Mouse (Mus musculus): Measurements from ENCODE around the gene Fign. TPM values are rescaled to one million over a fixed set of nuclear protein-coding genes. Genes with fewer than 3 reads are reported as not detected.

The Fign gene
- total RNA-seq (2014; rRNA removed) (2.1 and 3.5 TPM in 2 replicates), polyA plus RNA-seq (2012; rRNA removed) (1.9 and 3.0 TPM in 2 replicates)

GRCm38 (mm10) chr2:64097937-64098617, at the start of gene Fign:
Gene Fign (minus strand): TSS chr2:64098038.
- peak within 1 kb of the TSS; percentile 70 for H3K4me3 ChIP-seq (ENCODE audit: insufficient read depth, low read depth, low read length)
- no peaks in the 10 kb centered on the region for H3K27me3 ChIP-seq (ENCODE audit: control insufficient read depth, insufficient read depth, low read length)
- peak within 1 kb of the TSS; percentile 87 for H3K9ac ChIP-seq (ENCODE audit: low read depth, low read length)
- 0 out of 2 replicates have a peak, but pooled peaks cover 1% of the 10 kb centered on the region for H3K79me2 ChIP-seq (ENCODE audit: control insufficient read depth, insufficient read depth, low read length)
- peak within 1 kb of the TSS; percentile 46 for H3K27ac ChIP-seq (replicated peaks; ENCODE audit: insufficient read depth, low read depth, low read length)
- H3K36me3 ChIP-seq (ENCODE audit: control insufficient read depth, insufficient read depth, low read length): no peaks in the 10 kb centered on the region
- DNase-seq (ENCODE audit: extremely low read depth, low read depth, low spot score): peak; percentile 96
- H3K4me1 ChIP-seq (ENCODE audit: control insufficient read depth, insufficient read depth, low read length): peaks cover 10% of the 10 kb centered on the region; the same call in 1 of the 2 replicates
- TF ChIP-seq POLR2A (IDR thresholded peaks at IDR 0.05; ENCODE audit: extremely low read depth, insufficient read depth, low read length): peak; percentile 51; the same call in 1 of the 2 replicates
- TF ChIP-seq CTCF (IDR thresholded peaks at IDR 0.05; ENCODE audit: low read depth, low read length): no peak
- WGBS: 1% methylated on average over 77 of the region's 85 CpGs

- H3K27me3 ChIP-seq (ENCODE audit: control insufficient read depth, insufficient read depth, low read length): no peaks in the 10 kb centered on the region
- DNase-seq (ENCODE audit: extremely low read depth, low read depth, low spot score): peak; percentile 93
- no peaks in the 10 kb centered on the region for H3K36me3 ChIP-seq (ENCODE audit: control insufficient read depth, insufficient read depth, low read length)
- TF ChIP-seq POLR2A (IDR thresholded peaks at IDR 0.05; ENCODE audit: extremely low read depth, insufficient read depth, low read length) (no peak), CTCF (IDR thresholded peaks at IDR 0.05; ENCODE audit: low read depth, low read length) (no peak)
- peaks cover 5% of the 10 kb centered on the region; the same call in 1 of the 2 replicates for H3K4me1 ChIP-seq (ENCODE audit: control insufficient read depth, insufficient read depth, low read length)
- H3K9ac ChIP-seq (ENCODE audit: low read depth, low read length): no peak overlapping the region
- no peaks in the 10 kb centered on the region for H3K79me2 ChIP-seq (ENCODE audit: control insufficient read depth, insufficient read depth, low read length)
- H3K4me3 ChIP-seq (ENCODE audit: insufficient read depth, low read depth, low read length): no peak overlapping the region
- no peak overlapping the region for H3K27ac ChIP-seq (replicated peaks; ENCODE audit: insufficient read depth, low read depth, low read length)
- WGBS: 31% methylated on average over 4 of the region's 4 CpGs
These were observed 35.8 kb upstream of the Fign start for GRCm38 (mm10) chr2:64133597-64133996.

- Histone ChIP-seq H3K4me3 (ENCODE audit: insufficient read depth, low read depth, low read length) (no peak overlapping the region), H3K79me2 (ENCODE audit: control insufficient read depth, insufficient read depth, low read length) (no peaks in the 10 kb centered on the region), H3K27me3 (ENCODE audit: control insufficient read depth, insufficient read depth, low read length) (no peaks in the 10 kb centered on the region), H3K4me1 (ENCODE audit: control insufficient read depth, insufficient read depth, low read length) (no peaks in the 10 kb centered on the region), H3K27ac (replicated peaks; ENCODE audit: insufficient read depth, low read depth, low read length) (no peak overlapping the region), H3K9ac (ENCODE audit: low read depth, low read length) (no peak overlapping the region), H3K36me3 (ENCODE audit: control insufficient read depth, insufficient read depth, low read length) (no peaks in the 10 kb centered on the region)
- WGBS: 90% methylated on average over 5 of the region's 5 CpGs
- TF ChIP-seq POLR2A (IDR thresholded peaks at IDR 0.05; ENCODE audit: extremely low read depth, insufficient read depth, low read length) (no peak), CTCF (IDR thresholded peaks at IDR 0.05; ENCODE audit: low read depth, low read length) (no peak)
- DNase-seq (ENCODE audit: extremely low read depth, low read depth, low spot score): no peak
These were observed 22.7 kb upstream of the Fign start for GRCm38 (mm10) chr2:64120495-64120894.

- no peak overlapping the region for H3K4me3 ChIP-seq (ENCODE audit: insufficient read depth, low read depth, low read length)
- H3K36me3 ChIP-seq (ENCODE audit: control insufficient read depth, insufficient read depth, low read length): no peaks in the 10 kb centered on the region
- TF ChIP-seq CTCF (IDR thresholded peaks at IDR 0.05; ENCODE audit: low read depth, low read length): no peak
- no peak for TF ChIP-seq POLR2A (IDR thresholded peaks at IDR 0.05; ENCODE audit: extremely low read depth, insufficient read depth, low read length)
- 78% methylated on average over 7 of the region's 7 CpGs for WGBS
- DNase-seq (ENCODE audit: extremely low read depth, low read depth, low spot score): no peak
- no peaks in the 10 kb centered on the region for H3K79me2 ChIP-seq (ENCODE audit: control insufficient read depth, insufficient read depth, low read length)
- no peaks in the 10 kb centered on the region for H3K27me3 ChIP-seq (ENCODE audit: control insufficient read depth, insufficient read depth, low read length)
- H3K4me1 ChIP-seq (ENCODE audit: control insufficient read depth, insufficient read depth, low read length): no peaks in the 10 kb centered on the region
- H3K27ac ChIP-seq (replicated peaks; ENCODE audit: insufficient read depth, low read depth, low read length): no peak overlapping the region
- no peak overlapping the region for H3K9ac ChIP-seq (ENCODE audit: low read depth, low read length)
These were observed 18.8 kb upstream of the Fign start for GRCm38 (mm10) chr2:64116613-64117012.

- TF ChIP-seq POLR2A (IDR thresholded peaks at IDR 0.05; ENCODE audit: extremely low read depth, insufficient read depth, low read length): no peak
- TF ChIP-seq CTCF (IDR thresholded peaks at IDR 0.05; ENCODE audit: low read depth, low read length): no peak
- 92% methylated on average over 3 of the region's 3 CpGs for WGBS
- DNase-seq (ENCODE audit: extremely low read depth, low read depth, low spot score): no peak
- Histone ChIP-seq H3K27me3 (ENCODE audit: control insufficient read depth, insufficient read depth, low read length) (no peaks in the 10 kb centered on the region), H3K36me3 (ENCODE audit: control insufficient read depth, insufficient read depth, low read length) (no peaks in the 10 kb centered on the region), H3K27ac (replicated peaks; ENCODE audit: insufficient read depth, low read depth, low read length) (no peak overlapping the region), H3K4me3 (ENCODE audit: insufficient read depth, low read depth, low read length) (no peak overlapping the region), H3K4me1 (ENCODE audit: control insufficient read depth, insufficient read depth, low read length) (no peaks in the 10 kb centered on the region), H3K9ac (ENCODE audit: low read depth, low read length) (no peak overlapping the region), H3K79me2 (ENCODE audit: control insufficient read depth, insufficient read depth, low read length) (no peaks in the 10 kb centered on the region)
These were observed 13.3 kb upstream of the Fign start for GRCm38 (mm10) chr2:64111133-64111532.

GRCm38 (mm10) chr2:64109860-64110259, 12.0 kb upstream of the Fign start:
- H3K79me2 ChIP-seq (ENCODE audit: control insufficient read depth, insufficient read depth, low read length): no peaks in the 10 kb centered on the region
- H3K4me1 ChIP-seq (ENCODE audit: control insufficient read depth, insufficient read depth, low read length): no peaks in the 10 kb centered on the region
- H3K27ac ChIP-seq (replicated peaks; ENCODE audit: insufficient read depth, low read depth, low read length): no peak overlapping the region
- H3K4me3 ChIP-seq (ENCODE audit: insufficient read depth, low read depth, low read length): no peak overlapping the region
- H3K36me3 ChIP-seq (ENCODE audit: control insufficient read depth, insufficient read depth, low read length): no peaks in the 10 kb centered on the region
- TF ChIP-seq POLR2A (IDR thresholded peaks at IDR 0.05; ENCODE audit: extremely low read depth, insufficient read depth, low read length) (no peak), CTCF (IDR thresholded peaks at IDR 0.05; ENCODE audit: low read depth, low read length) (no peak)
- no peak overlapping the region for H3K9ac ChIP-seq (ENCODE audit: low read depth, low read length)
- 97% methylated on average over 4 of the region's 4 CpGs for WGBS
- no peaks in the 10 kb centered on the region for H3K27me3 ChIP-seq (ENCODE audit: control insufficient read depth, insufficient read depth, low read length)
- no peak for DNase-seq (ENCODE audit: extremely low read depth, low read depth, low spot score)
